Mouse (Mus musculus): ENCODE measurements around the gene Mras.
A peak's percentile ranks its signal among the peaks of the same experiment; 100 is the strongest.

The Mras gene

GRCm38 (mm10) chr9:99437031-99437764, at the start of gene Mras:
Gene Mras (minus strand): TSS chr9:99437381.
- no peak for DNase-seq

GRCm38 (mm10) chr9:99485144-99485543, 48.0 kb upstream of the Mras start:
- no peak for DNase-seq

- DNase-seq = no peak
Measured at GRCm38 (mm10) chr9:99484632-99485031, 47.5 kb upstream of the Mras start.

- no peak for DNase-seq
Measured at GRCm38 (mm10) chr9:99483191-99483590, 46.0 kb upstream of the Mras start.

GRCm38 (mm10) chr9:99480764-99481163, 43.6 kb upstream of the Mras start:
- DNase-seq = no peak

GRCm38 (mm10) chr9:99479181-99479711, 42.1 kb upstream of the Mras start:
- DNase-seq = peak; percentile 7 to 29

- no peak for DNase-seq
Measured at GRCm38 (mm10) chr9:99471334-99471733, 34.2 kb upstream of the Mras start.

GRCm38 (mm10) chr9:99470347-99471092, 33.3 kb upstream of the Mras start:
- DNase-seq = no peak

GRCm38 (mm10) chr9:99469681-99470273, 32.6 kb upstream of the Mras start:
- peak in 1 of 2 experiments; percentile 9 for DNase-seq

- no peak for DNase-seq
Measured at GRCm38 (mm10) chr9:99468572-99468971, 31.4 kb upstream of the Mras start.

- no peak for DNase-seq
Measured at GRCm38 (mm10) chr9:99464876-99465275, 27.7 kb upstream of the Mras start.

GRCm38 (mm10) chr9:99459730-99460129, 22.5 kb upstream of the Mras start:
- DNase-seq = no peak

- DNase-seq = peak; percentile 42 to 55
Measured at GRCm38 (mm10) chr9:99458529-99459208, 21.5 kb upstream of the Mras start.

- DNase-seq = no peak
Measured at GRCm38 (mm10) chr9:99454211-99454610, 17.0 kb upstream of the Mras start.

- DNase-seq = peak; percentile 34 to 49
Measured at GRCm38 (mm10) chr9:99451161-99451560, 14.0 kb upstream of the Mras start, which contains the start of gene Nme9. Gene Nme9 (plus strand): TSS chr9:99451475.

GRCm38 (mm10) chr9:99449886-99450647, 12.9 kb upstream of the Mras start:
- DNase-seq = peak in 1 of 2 experiments; percentile 20

GRCm38 (mm10) chr9:99447323-99447722, 10.1 kb upstream of the Mras start:
- no peak for DNase-seq

GRCm38 (mm10) chr9:99446259-99446658, 9.1 kb upstream of the Mras start:
- no peak for DNase-seq

GRCm38 (mm10) chr9:99444590-99445178, 7.5 kb upstream of the Mras start:
- no peak for DNase-seq

GRCm38 (mm10) chr9:99441647-99442433, 4.7 kb upstream of the Mras start:
- DNase-seq = no peak

- no peak for DNase-seq
Measured at GRCm38 (mm10) chr9:99440941-99441340, 3.8 kb upstream of the Mras start.

All from lung, adult 18-20 months (tissue).